Mouse (Mus musculus) left cerebral cortex, adult 8-10 months (tissue): ENCODE results near the gene Arrdc1. TPM values are rescaled to one million over a fixed set of nuclear protein-coding genes. Genes with fewer than 3 reads are reported as not detected.

ENCODE experiments used
- microRNA-seq, 2 experiments: library from miRNA; unstranded; fragments of <30 nt; microRNA quantifications; one replicate each; pipeline ENCODE4 v1.2.0; 2022
- total RNA-seq, 4 experiments: library from RNA; stranded (reverse); gene quantifications; 2 replicates each; pipeline ENCODE4 v1.2.4; 2022

Gene Arrdc1
- total RNA-seq, 4 experiments from 2014 or later = 13.4 to 22.3 (median 19.6) TPM

Small RNAs within 50 kb of the gene (microRNA-seq; reads per million reads assigned to microRNA genes)
- 0 reads per million in 2 experiments for gene Gm22875

Other genes with a start within 250 kb of the Arrdc1 start
- 10 to 100 TPM; 72.0 to 83.7 (median 80.1) TPM for gene Cacna1b, start 172.1 kb downstream of the Arrdc1 start, total RNA-seq
- 10 to 100 TPM; 54.3 to 69.5 (median 55.2) TPM for gene Ehmt1, start 15.6 kb downstream of the Arrdc1 start, total RNA-seq
- gene Zmynd19, start 14.5 kb upstream of the Arrdc1 start, total RNA-seq = 10 to 100 TPM; 32.1 to 39.3 (median 37.7) TPM
- 10 to 100 TPM; 33.2 to 38.0 (median 35.5) TPM for gene Dph7, start 27.1 kb upstream of the Arrdc1 start, total RNA-seq
- gene Mrpl41, start 39.8 kb upstream of the Arrdc1 start, total RNA-seq = 10 to 100 TPM; 73.6 to 77.5 (median 75.6) TPM
- gene Pnpla7, start 40.8 kb upstream of the Arrdc1 start, total RNA-seq = 10 to 100 TPM; 17.9 to 28.0 (median 26.6) TPM
- gene Nsmf, start 119.1 kb upstream of the Arrdc1 start, total RNA-seq = 100 to 1,000 TPM; 404 to 462 (median 421) TPM
- gene Entpd8, start 145.1 kb upstream of the Arrdc1 start, total RNA-seq = not detected
- gene Noxa1, start 159.9 kb upstream of the Arrdc1 start, total RNA-seq = not detected
- gene Nrarp, start 245.5 kb upstream of the Arrdc1 start, total RNA-seq = 10 to 100 TPM; 20.5 to 27.9 (median 23.4) TPM